Mouse (Mus musculus) MEL (cell line): ENCODE results near the gene Herc2.

Experiments
- CTCF ChIP-seq, 3 experiments: IDR thresholded peaks in 2 of 3; conservative IDR thresholded peaks in 1 of 3; 2 replicates each; pipeline ENCODE4 v1.5.1; 2011 to 2012; ENCODE audit warnings: low read length in 3 of 3, low read depth in 2 of 3, mild to moderate bottlenecking in 2 of 3, improper control_type of control experiment in 1 of 3, inconsistent platforms in 1 of 3, mixed read lengths in 1 of 3, moderate library complexity in 1 of 3; ENCODE audit not compliant: control insufficient read depth in 1 of 3, insufficient read depth in 1 of 3, poor library complexity in 1 of 3, severe bottlenecking in 1 of 3
- EP300 ChIP-seq, 2 experiments: IDR thresholded peaks; 2 replicates each; pipeline ENCODE4 v1.6.1; 2011; ENCODE audit warnings: improper control_type of control experiment in 2 of 2, low read length in 2 of 2, low read depth in 1 of 2, mild to moderate bottlenecking in 1 of 2
- POLR2A ChIP-seq, 2 experiments: IDR thresholded peaks; 2 replicates each; pipeline ENCODE4 v1.6.1; 2011 to 2012; ENCODE audit warnings: low read length in 2 of 2, mild to moderate bottlenecking in 2 of 2, control low read depth in 1 of 2, improper control_type of control experiment in 1 of 2, low read depth in 1 of 2, moderate library complexity in 1 of 2; ENCODE audit not compliant: control insufficient read depth in 1 of 2, insufficient read depth in 1 of 2, poor library complexity in 1 of 2
- SMC3 ChIP-seq: IDR thresholded peaks from 2 replicates; pipeline ENCODE4 v1.6.1; 2011; ENCODE audit warnings: low read depth, low read length, improper control_type of control experiment
- ZC3H11A ChIP-seq: IDR thresholded peaks from 2 replicates; pipeline ENCODE4 v1.6.1; 2012; ENCODE audit warnings: low read depth, mild to moderate bottlenecking, inconsistent platforms, low read length, improper control_type of control experiment
- ZNF384 ChIP-seq: IDR thresholded peaks from 2 replicates; pipeline ENCODE4 v1.6.1; 2012; ENCODE audit warnings: low read depth, mild to moderate bottlenecking, inconsistent platforms, low read length, improper control_type of control experiment

- TF ChIP-seq EP300 (IDR thresholded peaks at IDR 0.05; ENCODE audit: low read depth in 1 of 2, low read length in 2 of 2): no peak
- no peak for TF ChIP-seq ZC3H11A
- no peak for TF ChIP-seq POLR2A (IDR thresholded peaks at IDR 0.05; ENCODE audit: control insufficient read depth in 1 of 2, insufficient read depth in 1 of 2, low read depth in 1 of 2, low read length in 2 of 2, poor library complexity in 1 of 2)
- TF ChIP-seq CTCF (IDR thresholded peaks at IDR 0.05 in 2 of 3, conservative IDR thresholded peaks at IDR 0.05 in 1 of 3; ENCODE audit: control insufficient read depth in 1 of 3, insufficient read depth in 1 of 3, low read depth in 2 of 3, low read length in 3 of 3, poor library complexity in 1 of 3, severe bottlenecking in 1 of 3): no peak
- TF ChIP-seq ZNF384: no peak
- TF ChIP-seq SMC3: no peak
These were observed 3.0 kb downstream of the Herc2 start for GRCm38 (mm10) chr7:56052996-56053395.
